Mouse (Mus musculus) bone marrow, adult 2 months (tissue): ENCODE results near the gene Mapk13. TPM values are rescaled to one million over a fixed set of nuclear protein-coding genes. Genes with fewer than 3 reads are reported as not detected.

Experiments
- H3K27ac ChIP-seq: fragments of 200-500 bp; 2 replicates; pipeline ENCODE4 v1.5.1; 2012; ENCODE audit warnings: low read depth, mild to moderate bottlenecking, control low read depth, inconsistent platforms, low read length; ENCODE audit not compliant: control insufficient read depth, poor library complexity, insufficient read depth
- H3K4me1 ChIP-seq: fragments of 200-500 bp; 2 replicates; pipeline ENCODE4 v1.6.1; 2011; ENCODE audit warnings: low read length; ENCODE audit not compliant: control insufficient read depth, insufficient read depth
- H3K4me3 ChIP-seq: fragments of 200-500 bp; replicated peaks from 2 replicates; pipeline ENCODE3; 2011; ENCODE audit warnings: mild to moderate bottlenecking, low read depth, low read length, control low read depth; ENCODE audit not compliant: control insufficient read depth
- CTCF ChIP-seq: fragments of 200-500 bp; IDR thresholded peaks from 2 replicates; pipeline ENCODE4 v1.5.1; 2011; ENCODE audit warnings: low read length, control low read depth; ENCODE audit not compliant: control insufficient read depth, insufficient read depth
- POLR2A ChIP-seq: fragments of 200-500 bp; IDR thresholded peaks from 2 replicates; pipeline ENCODE4 v1.6.1; 2011; ENCODE audit warnings: low read depth, mild to moderate bottlenecking, control low read depth, low read length, borderline replicate concordance; ENCODE audit not compliant: control insufficient read depth
- WGBS: fragments of 180-500 bp; shearing (Covaris S2); methylation state at CpG from one replicate; pipeline ENCODE4 v1.1.7; 2018; 5-methylcytosine and 5-hydroxymethylcytosine counted together
- polyA plus RNA-seq: library from polyadenylated mRNA; stranded (reverse); fragments of >200 nt; gene quantifications from 2 replicates; pipeline ENCODE4 v1.2.4, GENCODE M21; 2011; ENCODE audit warnings: low replicate concordance; ENCODE audit not compliant: missing spikeins, insufficient read depth, insufficient read length

Mapk13 gene
- polyA plus RNA-seq, 1 experiment, result 70.0 TPM

DNA sequence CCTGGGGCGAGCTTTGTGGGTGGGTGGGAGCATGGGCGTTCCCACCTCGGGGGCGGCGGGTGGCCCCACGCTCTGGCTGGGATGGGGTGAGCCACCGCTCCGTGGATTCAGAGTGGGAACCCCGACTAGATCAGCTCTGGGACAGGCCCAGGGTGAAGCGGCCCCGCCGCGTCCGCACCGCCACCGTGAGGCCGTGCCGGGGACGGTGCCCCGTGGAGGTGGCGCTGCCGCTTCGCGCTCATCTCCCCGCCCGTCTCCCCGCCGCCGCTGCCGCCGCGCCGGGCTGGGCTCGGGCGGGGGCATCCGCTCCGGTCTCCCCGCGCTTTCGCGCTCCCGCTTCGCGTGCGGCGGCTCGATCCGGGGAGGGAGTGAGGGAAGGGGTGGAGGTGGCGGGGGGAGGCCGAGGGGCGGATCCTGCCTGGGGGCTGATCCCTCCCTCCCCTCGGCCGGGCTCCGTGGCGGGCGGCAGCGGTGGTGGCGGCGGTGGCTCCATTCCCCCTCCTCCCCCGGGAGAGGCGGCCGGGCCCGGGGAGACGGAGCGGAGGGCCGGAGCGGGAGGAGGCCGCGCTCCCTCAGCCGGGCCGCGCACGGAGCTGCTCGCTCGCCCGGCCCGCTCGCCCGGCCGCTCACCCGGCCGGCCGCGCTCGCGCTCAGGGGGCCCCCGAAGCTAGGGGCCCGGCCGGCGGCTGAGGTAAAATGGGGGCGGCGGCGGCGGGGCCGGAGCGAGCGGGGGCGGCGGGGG lies 31.7 kb downstream of the Mapk13 start, which contains the start of gene Brpf3:
Brpf3 (plus strand) TSS at position 420 of the 742 bp plus-strand sequence.
- WGBS, result 1% methylated on average over 84 of the region's 99 CpGs
- peak within 1 kb of the TSS; percentile 98 for H3K27ac ChIP-seq
- peak within 1 kb of the TSS; percentile 91 for H3K4me3 ChIP-seq
- peak; percentile 61 for TF ChIP-seq CTCF
- TF ChIP-seq POLR2A, result peak; percentile 66; the same call in 1 of the 2 replicates
- no peaks in the 10 kb centered on the region for H3K4me1 ChIP-seq

DNA sequence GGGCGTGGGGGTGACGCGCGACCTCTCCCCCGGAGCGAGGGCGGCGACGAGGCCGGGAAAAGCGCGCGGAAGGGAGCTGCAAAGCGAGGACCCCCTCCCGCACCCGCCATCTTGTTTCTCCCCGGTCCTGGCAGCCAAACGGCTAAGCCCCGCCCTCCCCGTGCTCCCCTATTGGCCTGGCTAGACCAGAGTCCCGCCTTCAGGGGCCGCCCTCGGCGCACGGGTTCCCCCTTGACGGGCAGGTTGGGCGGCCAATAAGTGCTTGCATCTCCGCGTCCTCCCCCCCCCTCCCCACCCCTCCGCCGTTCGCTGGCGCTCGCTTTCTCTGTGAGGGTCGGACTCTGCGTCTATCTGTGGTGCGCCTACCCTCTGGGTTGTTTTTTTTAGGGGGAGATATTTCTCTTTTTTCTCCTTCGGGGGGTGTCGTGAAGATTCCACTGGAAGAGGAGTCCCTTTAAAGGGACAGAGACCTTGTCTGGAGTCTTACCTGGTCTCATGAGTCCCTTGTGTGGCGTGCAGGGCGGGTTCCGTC lies 32.4 kb downstream of the Mapk13 start:
- no peaks in the 10 kb centered on the region for H3K4me1 ChIP-seq
- no peak for TF ChIP-seq CTCF
- TF ChIP-seq POLR2A, result peak; percentile 99
- H3K4me3 ChIP-seq, result peak overlapping the region; percentile 91
- under 1% methylated on average over 30 of the region's 42 CpGs for WGBS
- H3K27ac ChIP-seq, result peak overlapping the region; percentile 98

DNA sequence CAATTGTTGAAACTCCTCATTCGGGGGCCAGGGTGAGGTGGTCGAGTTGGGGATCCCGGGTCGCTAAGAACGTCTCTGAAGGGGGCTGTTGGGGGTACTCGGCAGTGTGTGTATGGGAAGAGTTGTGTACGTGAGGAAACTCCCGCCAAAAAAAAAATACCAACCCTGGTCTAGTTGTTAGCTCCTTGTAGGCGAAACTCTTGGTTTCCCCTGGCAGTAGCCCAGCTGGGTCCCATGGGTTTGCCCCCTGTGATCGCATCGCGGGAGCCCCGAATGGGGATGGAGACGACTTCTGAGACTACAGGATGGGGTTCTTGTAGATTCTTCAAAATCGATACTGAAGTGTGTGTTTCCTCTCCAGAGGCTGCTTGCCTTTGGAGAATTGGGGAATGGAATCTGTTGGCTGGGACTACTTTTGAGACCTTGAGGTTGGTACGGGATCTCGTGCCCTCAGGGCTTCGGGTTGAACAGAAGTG lies 32.9 kb downstream of the Mapk13 start:
- Histone ChIP-seq H3K4me1 (no peaks in the 10 kb centered on the region), H3K4me3 (peak overlapping the region; percentile 91), H3K27ac (peak overlapping the region; percentile 69)
- 1% methylated on average over 18 of the region's 18 CpGs for WGBS
- no peak for TF ChIP-seq POLR2A
- no peak for TF ChIP-seq CTCF

DNA sequence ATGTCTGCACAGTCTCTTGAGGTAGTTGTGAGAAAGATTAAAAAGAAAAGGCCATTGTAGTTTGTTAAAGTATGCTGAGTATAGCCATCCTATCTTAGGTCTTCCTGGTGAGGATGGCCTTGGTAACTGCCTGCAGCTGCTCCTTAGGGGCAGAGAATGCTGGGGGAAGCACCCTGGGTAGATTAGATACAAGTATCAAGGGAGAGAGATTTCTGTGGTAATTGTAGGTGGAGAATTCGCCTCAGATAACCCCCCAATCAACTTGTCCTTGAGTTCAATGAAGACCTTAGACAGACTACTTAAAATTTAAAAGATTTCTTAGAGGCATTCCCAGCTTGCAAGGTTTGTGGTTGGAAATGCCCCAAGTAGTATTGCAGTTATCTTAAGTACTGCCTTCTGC lies 34.2 kb downstream of the Mapk13 start:
- TF ChIP-seq POLR2A (no peak), CTCF (no peak)
- whole genome bisulfite sequencing, result 67% methylated on average over 1 of the region's 1 CpGs
- Histone ChIP-seq H3K4me1 (no peaks in the 10 kb centered on the region), H3K4me3 (no peak overlapping the region), H3K27ac (no peak overlapping the region)

DNA sequence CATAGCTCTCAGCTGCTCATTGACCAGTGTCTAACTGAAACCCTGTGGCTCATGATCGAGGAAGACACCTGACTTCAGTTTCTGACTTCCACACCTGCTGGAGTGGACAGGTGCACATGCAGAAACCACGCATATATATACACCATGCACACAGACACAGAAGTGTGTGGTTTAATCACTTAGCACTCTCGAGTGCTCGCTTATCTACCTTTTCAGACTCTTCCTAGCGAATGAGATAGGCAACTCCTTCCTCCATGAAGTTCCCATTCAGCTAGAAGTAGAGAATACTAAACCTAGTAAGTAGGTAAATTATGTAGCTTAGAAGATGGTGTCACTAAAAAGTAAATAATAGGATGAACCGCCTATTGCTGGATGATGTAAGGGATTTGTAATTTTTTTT lies 35.9 kb downstream of the Mapk13 start:
- H3K4me1 ChIP-seq, result peaks cover 5% of the 10 kb centered on the region
- WGBS, result 73% methylated on average over 6 of the region's 6 CpGs
- H3K27ac ChIP-seq, result no peak overlapping the region
- H3K4me3 ChIP-seq, result no peak overlapping the region
- TF ChIP-seq POLR2A, result no peak
- no peak for TF ChIP-seq CTCF

DNA sequence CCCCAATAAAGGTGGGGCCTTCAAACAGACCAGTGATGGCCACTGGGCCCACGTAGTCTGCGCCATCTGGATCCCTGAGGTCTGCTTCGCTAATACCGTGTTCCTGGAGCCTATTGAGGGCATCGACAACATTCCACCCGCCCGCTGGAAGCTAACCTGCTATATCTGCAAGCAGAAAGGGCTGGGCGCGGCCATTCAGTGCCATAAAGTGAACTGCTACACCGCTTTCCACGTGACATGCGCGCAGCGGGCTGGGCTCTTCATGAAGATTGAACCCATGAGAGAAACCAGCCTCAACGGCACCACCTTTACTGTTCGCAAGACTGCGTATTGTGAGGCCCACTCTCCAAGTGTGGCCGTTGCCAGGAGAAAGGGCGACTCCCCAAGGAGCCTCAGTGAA lies 37.7 kb downstream of the Mapk13 start:
- no peak overlapping the region for H3K27ac ChIP-seq
- H3K4me1 ChIP-seq, result peaks cover 5% of the 10 kb centered on the region
- H3K4me3 ChIP-seq, result no peak overlapping the region
- WGBS, result 97% methylated on average over 19 of the region's 19 CpGs
- TF ChIP-seq CTCF (no peak), POLR2A (no peak)

DNA sequence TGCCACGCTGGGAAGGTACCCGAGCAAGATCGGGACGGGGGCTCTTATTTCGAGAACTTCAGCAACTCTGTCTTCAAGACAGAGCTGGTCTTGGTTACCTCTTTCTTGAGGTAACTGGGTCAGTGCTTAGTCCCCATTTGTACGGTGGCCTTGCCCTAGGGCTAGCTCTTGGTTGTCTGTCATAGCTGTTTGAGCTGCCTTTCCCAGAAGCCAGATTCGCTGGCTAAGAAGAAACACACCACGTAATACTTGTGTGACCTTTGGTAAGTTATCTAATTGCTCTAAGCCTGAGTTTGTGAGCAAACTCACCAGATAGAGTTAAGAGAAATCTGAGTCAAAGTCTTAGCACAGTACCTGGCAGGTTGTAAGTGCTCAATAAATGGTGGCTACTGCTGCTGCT lies 39.6 kb downstream of the Mapk13 start:
- peak overlapping the region; percentile 73 for H3K27ac ChIP-seq
- H3K4me3 ChIP-seq, result no peak overlapping the region
- TF ChIP-seq POLR2A, result no peak
- no peak for TF ChIP-seq CTCF
- 92% methylated on average over 8 of the region's 8 CpGs for WGBS
- H3K4me1 ChIP-seq, result peaks cover 5% of the 10 kb centered on the region

DNA sequence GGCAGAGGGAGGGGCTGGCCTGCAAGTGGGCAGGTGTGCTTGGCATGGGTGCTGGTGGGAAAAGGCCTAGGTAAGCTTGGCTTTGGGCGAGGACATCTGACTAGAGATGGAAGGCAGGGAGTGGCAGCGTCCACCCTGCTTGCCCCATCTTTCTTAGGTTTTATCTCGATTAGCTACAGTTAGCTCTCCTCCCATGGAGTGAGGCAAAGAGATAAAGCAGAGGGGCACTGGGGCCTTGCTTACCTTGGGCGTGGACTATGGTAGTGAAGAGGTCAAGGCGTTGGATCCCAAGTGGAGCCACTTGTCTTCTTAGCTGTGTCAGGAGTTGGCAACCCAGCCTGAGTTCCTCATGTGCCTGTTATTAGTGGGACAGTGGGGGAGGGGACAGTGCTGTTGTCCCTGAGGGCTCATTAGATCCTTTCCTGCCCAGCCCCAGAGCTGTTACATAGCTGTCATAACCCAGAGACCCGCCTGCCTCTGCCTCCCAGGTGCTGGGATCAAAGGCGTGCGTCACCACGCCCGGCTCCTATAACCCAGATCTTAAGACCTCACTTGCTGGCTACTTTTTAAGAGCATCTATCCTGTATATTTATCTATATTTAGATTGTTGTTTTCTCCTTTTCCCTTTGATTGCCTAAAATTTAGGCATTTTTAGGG lies 40.2 kb downstream of the Mapk13 start:
- Histone ChIP-seq H3K4me3 (no peak overlapping the region), H3K4me1 (peaks cover 5% of the 10 kb centered on the region)

More for the DNA sequence above, 40.2 kb downstream of the Mapk13 start:
- peak overlapping the region; percentile 73 for H3K27ac ChIP-seq
- TF ChIP-seq POLR2A (no peak), CTCF (no peak)
- WGBS, result 66% methylated on average over 10 of the region's 10 CpGs
